Mouse (Mus musculus) left cerebral cortex, adult 8-10 months (tissue): ENCODE measurements at regions not wholly inside any gene's neighbourhood (a gene's known extent, or its start where the extent isn't known, plus 50 kb on each side); places are given as distances from the start of the nearest gene placed in this dataset.

Experiments used
- DNase-seq, 2 experiments: peaks; one replicate each; pipeline ENCODE4 v3.0.0; 2022; ENCODE audit warnings: low spot score in 2 of 2

DNA sequence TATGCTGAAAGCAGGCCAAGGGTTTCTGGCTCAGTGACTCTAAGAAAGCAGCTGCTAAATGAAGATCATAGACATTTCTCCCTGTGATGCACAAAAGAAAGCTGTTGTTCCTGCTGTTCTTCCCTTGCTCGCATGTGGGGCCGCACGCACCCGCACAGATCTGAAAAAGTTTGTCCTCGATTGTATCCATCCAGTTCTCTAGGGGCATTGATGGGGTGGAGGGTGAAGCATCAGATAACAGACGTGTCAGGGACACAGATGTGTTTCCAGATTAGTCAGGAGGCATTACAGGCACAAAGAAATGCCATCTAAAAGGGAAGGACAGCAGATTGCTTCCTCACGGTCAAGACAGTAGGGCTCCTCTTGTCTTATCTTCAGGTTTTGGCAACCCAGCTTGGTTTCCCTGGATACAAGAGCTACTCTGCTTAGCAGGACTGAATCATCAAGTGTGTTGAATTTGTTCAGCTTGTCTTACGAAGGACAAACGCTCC, 2001.3 kb downstream of the Pcdh9 start:
- peak; percentile 3 to 57 for DNase-seq

DNA sequence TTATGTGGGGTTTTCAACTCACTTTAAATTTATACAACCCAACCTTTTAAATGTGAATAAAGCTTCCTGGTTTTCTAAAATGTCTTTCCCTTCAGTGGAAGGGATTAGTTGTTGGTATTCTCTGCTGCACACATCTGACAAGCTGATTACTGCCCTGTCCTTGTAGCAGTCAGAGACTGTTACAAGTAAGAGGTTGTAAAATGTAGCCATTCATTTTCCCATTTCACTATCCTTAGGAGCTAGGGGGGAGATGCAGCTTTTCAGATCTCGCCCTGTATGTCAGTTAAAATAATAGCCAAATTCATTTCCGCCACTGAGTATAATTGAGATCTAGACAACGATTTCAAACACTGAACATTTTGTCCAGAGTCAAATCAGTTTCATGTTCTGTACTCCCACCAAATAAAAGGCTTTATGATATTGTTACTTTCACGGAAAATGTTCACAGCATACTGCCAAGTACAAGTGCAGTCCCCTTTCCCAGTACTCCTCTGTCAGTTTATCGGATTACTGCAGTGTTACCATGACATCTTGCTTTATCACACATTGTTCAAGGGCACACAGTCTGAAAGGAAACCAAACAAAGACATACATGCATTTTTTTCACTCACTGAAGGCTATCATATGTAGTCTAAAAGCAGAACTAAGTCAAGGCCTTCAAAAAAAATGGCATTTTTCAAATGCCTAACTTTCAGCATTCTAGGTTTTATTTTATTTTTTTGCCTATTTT, 2024.4 kb downstream of the Pcdh9 start:
- no peak for DNase-seq

DNA sequence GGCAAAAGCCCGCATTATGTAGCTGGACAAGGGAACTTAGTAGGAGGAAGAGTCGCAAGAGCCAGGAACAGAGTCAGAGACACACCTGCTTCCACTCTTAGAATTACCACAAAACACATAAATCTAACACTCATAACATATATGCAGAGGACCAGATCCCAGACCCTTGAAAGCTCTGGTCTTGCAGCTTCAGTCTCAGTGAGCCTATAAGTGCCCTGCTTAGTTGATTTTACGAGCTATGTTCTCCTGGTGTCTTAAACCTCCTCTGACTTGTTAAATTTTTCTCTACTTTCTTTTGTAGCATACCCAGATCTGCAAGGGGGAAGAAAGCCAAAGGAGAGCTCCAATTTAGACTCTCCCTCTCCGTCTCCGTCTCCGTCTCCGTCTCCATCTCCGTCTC, 2038.2 kb downstream of the Pcdh9 start:
- no peak for DNase-seq
